Mouse (Mus musculus): Measurements from ENCODE around the gene Ssh3.

- TF ChIP-seq CTCF (IDR thresholded peaks at IDR 0.05; ENCODE audit: low read depth, low read length) (no peak), POLR2A (IDR thresholded peaks at IDR 0.05; ENCODE audit: insufficient read depth, low read length) (no peak)
These were observed at the start of gene Ssh3 for GRCm38 (mm10) chr19:4268566-4269361.
